Mouse (Mus musculus): ENCODE data around the gene Ufl1. TPM values are rescaled to one million over a fixed set of nuclear protein-coding genes. Genes with fewer than 3 reads are reported as not detected.
"Not testable (repeated sequence)": the region's sequence is repeated elsewhere in the genome, so short reads cannot be mapped to it uniquely, and the experiment has no call there.

Ufl1 gene
- 27.3 and 29.9 TPM in 2 replicates for total RNA-seq (2017)

DNA sequence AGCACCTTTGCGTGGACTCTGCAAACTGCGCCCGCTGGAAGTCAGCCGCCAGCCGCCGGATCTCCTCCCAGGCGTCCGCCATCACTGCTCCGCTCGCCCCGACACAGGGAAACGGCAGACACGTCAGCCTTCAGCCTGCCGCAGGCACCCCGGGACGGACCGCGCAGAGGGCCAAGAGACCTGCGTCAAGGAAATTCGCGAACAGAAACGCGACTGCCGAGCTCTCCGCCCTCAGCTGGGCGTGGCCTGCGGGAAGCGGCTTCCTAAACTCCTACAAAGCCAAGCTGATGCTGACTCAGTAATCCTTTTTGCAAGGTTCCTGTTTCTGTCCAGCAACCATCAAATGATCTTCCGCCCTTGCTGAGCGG is at the start of gene Ufl1:
Gene Ufl1, minus strand, starts transcription at position 151 of the 368 bp plus-strand sequence.
- ATAC-seq (replicated peaks; ENCODE audit: low read depth, poor library complexity, severe bottlenecking) = peak; percentile 99

DNA sequence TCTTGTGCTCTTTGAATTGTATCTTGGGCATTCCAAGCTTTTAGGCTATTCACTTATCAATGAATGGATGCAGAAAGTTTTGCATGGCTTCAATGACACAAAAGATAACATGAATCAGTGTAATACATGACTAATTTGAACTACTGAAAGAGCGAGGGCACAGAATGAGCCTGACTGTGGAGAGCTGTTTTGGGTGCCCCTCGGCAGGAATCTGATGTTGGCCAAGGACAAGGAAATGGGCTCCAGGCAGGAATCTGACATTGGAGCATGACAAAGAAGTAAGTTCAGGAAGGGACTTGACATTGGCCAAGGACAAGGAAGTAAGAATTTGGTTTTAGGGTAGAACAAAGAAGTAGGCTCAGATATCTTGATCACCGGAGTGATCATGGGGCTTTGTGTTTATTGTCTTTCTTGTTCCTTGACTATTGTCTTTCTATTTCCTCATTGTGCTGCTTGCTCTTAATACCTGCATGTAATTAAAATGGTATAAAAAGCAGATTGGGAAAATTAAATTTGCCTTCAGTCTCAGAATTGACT is 44.1 kb upstream of the Ufl1 start:
- ATAC-seq (replicated peaks; ENCODE audit: low read depth, poor library complexity, severe bottlenecking) = no peak

DNA sequence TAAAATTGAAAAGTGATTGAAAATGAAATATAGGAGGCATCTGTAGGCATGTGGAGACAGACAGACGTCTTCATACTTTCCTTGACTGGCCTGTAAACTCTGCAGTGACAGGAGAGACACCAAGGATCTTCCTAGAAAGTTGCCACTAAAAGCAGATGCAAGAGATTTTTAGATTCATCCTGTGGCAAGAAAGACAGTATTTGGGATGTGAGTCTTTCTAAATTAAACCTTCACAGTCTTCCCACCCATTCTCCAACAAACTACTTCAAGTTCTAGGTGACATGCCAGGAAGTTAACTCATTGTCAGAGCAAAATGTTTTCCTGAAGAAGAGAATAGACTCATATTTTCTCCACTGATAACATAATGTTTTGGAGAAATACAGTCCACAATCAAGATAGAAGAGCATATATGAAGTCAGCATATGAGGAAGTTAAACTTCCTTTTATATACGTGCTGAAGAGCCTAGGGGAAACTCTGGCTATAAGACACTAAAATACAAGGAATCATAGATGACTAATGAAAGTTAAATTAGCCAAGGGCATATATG is 41.1 kb upstream of the Ufl1 start:
- no peak for ATAC-seq (replicated peaks; ENCODE audit: low read depth, poor library complexity, severe bottlenecking)

DNA sequence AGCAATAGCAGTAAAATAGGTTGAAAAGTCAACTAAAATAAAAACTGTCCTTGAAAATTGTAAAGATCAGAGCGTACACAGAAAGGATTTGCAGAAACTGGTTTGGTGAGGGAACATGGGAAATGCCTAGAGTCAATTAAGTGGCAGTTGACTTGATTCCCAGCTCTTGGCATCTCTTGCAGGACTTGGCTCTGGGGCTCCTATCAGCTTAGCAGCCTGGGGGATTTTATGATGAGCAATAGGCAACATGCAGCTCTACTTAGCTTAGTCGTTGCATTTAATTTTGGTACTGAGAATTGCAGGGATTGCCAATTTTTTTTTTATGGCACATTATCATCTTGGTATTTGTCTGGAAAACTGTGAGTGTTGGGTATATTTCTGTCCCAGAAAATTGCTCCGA is 32.1 kb upstream of the Ufl1 start:
- ATAC-seq (replicated peaks; ENCODE audit: low read depth, poor library complexity, severe bottlenecking) = no peak

DNA sequence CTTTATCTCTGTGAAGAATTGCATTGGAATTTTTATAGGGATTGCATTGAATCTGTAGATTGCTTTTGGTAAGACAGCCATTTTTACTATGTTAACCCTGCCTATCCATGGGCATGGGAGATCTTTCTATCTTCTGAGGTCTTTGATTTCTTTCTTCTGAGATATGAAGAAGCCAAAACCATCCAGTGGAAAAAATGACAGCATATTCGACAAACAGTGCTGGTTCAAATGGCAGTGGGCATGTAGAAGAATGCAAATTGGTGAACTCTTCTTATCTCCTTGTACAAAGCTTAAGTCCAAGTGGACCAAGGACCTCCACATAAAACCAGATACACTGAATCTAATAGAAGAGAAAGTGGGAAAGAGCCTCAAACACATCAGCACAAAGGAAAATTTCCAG is 3.4 kb upstream of the Ufl1 start:
- ATAC-seq (replicated peaks; ENCODE audit: low read depth, poor library complexity, severe bottlenecking) = not testable (repeated sequence)

DNA sequence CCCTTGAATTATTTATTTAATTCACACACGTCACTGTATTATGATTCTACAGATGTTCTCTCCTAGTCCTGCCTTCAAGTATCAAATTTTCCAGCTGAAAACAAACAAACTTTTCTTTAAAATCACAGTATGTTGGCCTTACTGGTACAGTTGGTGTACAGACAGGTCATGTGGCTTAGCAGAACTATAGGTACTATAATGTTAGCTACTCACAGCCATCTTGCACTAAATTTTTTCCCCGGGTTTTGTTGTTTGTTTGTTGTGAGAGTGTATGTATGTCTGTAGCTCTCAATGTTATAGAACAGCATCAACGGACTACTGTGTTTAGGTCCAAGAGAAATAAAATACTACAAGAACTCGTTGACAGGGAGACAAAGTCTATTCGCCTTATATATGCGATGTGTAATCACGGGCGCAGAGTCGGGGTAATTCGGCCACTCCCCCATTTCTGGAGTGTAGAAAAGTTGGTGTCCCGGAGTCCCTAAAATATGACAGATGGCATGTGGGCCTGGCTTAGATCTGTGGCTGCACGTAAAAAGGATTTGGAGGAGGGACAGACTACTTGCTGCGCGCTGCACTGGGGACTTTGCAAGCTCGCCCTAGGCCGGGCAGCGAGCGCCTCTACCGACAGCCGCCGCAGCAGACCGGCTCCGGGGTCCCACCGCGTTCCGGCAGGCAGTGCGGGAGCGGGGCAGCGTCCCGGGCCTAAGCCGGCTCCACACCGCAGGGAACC is 517 bp downstream of the Ufl1 start:
- ATAC-seq (replicated peaks; ENCODE audit: low read depth, poor library complexity, severe bottlenecking) = peak; percentile 64

DNA sequence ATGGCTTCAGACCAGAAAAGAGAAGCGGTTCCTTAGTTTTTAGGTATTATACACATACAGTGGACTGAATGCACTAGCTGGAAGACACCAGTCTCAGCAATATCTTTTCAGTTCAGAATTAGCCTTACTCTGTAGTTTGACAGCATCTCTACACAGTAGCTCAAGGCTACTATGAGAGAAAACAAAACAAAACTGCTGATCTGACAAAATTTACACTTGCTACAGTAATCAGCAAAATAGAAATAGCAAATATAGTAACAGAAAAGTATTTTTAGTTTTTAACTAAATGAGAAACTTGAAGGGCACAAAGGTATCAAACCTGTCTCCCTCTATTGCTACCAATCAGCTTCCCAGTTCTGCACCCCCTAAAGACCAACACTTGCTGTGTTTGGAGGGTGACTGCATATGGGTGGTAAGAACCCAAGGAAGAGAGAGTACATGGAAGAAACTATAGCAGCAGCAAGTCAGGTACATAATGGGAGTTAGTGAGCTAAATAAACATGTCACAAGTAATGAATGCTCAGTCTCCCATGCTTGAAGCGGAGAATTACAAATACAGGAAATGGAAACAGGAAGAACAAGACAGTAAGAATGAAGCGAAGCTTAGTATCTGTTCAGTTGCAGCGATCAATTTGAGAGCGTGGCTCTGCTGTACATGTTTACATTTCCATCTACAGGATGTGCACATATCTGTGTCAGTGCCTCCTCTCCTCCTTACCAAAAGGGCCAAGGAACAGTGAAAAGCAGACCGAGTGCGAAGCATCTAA is 8.6 kb downstream of the Ufl1 start:
- 0 out of 2 replicates have a peak, but pooled peaks have one; percentile 15 for ATAC-seq (replicated peaks; ENCODE audit: low read depth, poor library complexity, severe bottlenecking)

DNA sequence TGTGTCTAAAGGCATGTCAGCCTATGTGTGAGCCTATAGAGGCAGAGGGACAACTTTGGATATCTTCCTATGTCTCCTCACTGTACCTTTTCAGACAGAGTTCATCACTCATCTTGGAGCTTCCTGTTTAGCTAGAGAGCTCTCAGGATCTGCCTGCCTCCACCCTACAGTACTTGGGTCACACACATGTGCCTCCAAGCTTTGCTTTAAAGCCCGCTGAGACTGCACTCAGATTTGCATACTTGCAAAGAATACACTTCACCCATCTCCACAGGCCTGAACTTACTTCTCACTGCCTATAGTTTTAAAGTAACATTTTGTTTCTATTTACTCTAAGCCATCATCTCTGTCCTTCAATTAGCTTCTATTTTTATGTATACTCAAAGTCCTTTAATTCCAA is 9.7 kb downstream of the Ufl1 start:
- ATAC-seq (replicated peaks; ENCODE audit: low read depth, poor library complexity, severe bottlenecking) = no peak

DNA sequence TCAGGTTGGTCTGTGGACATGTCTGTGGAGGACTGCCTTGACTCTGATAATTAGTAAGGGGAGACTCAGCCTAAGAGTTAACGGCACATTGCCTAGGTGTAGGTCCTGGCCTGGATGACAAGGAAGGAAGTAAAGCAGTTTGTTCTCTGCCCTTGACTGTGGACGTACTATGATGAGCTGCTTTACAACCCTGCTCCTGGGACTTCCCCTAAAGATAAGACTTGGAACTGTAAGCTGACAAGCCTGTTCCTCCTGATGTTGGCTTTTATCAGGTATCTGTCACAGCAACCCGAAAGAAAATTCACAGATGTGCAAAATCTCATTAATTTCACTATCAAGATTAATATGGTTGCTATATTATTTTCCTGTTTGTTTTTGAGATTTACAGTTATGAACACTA is 14.5 kb downstream of the Ufl1 start:
- no peak for ATAC-seq (replicated peaks; ENCODE audit: low read depth, poor library complexity, severe bottlenecking)

DNA sequence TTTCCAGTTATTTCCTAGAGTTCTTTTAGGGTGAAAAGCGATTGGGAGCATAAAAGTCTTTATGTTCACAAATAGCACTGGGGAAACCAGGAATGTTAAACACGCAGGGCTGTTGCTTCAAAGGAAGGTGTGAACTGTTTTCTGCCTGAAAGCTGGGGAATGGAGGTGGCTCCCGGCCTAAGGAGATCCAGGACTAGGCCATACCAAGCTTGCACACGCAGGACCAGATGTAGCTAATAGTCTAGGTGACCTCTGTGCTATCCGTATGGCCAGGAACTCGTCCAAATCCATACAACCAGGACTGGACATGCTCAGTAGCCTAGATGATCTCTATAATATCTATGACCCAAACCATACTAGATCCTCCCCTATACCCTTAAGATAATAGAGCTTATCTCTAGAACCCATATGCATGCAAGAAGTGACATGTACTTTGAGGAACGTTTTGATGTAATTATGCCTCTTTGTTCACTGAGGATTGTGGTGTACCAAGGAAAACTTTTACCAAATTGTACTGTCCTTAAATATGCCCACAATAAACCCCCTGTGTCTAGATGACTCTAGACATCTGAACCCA is 23.7 kb downstream of the Ufl1 start:
- no peak for ATAC-seq (replicated peaks; ENCODE audit: low read depth, poor library complexity, severe bottlenecking)

DNA sequence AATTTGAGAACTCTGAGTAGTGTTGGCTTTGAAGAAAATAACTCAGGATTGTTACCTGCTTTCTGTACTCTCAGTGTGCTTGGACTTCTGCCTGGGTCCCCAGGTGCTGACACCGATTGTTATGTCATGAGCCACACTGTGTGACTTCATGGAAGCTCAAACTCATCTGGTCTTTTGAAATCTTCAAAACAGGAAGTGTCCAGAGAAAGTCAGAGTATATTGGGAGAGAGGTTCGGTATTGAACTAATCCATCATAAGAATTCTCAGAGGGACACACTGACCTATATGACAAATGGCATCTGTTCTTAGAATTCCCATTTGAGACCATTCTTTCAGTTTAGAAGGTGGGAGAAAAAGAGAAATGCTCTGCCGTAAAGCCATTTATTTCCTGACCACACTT is 38.8 kb downstream of the Ufl1 start, which contains the start of gene Fhl5:
Gene Fhl5, minus strand, starts transcription at position 101 of the 400 bp plus-strand sequence.
- ATAC-seq (replicated peaks; ENCODE audit: low read depth, poor library complexity, severe bottlenecking) = no peak

DNA sequence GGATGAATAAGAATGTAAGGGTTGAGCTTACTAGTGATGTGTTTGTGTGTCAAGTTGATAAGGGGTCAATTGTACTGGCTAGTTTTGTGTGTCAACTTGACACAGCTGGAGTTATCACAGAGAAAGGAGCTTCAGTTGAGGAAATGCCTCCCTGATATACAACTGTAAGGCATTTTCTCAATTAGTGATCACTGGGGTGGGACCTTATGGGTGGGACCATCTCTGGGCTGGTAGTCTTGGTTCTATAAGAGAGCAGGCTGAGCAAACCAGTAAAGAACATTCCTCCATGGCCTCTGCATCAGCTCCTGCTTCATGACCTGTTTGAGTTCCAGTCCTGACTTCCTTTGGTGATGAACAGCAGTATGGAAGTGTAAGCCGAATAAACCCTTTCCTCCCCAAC is 46.0 kb downstream of the Ufl1 start:
- not testable (repeated sequence) for ATAC-seq (replicated peaks; ENCODE audit: low read depth, poor library complexity, severe bottlenecking)

DNA sequence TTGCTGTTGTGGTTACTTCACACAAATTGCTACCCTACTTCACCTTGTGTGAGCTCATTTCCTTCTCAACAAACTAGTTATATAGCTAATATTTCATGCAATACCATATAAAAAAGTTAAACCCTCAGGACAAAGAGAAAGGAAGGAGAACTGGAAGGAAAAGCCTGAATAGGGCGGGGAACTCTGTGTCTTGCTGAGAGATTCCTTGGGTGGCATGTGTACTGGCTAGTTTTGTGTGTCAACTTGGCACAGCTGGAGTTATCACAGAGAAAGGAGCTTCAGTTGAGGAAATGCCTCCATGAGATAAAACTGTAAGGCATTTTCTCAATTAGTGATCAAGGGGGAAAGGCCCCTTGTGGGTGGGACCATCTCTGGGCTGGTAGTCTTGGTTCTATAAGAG is 47.9 kb downstream of the Ufl1 start:
- not testable (repeated sequence) for ATAC-seq (replicated peaks; ENCODE audit: low read depth, poor library complexity, severe bottlenecking)

DNA sequence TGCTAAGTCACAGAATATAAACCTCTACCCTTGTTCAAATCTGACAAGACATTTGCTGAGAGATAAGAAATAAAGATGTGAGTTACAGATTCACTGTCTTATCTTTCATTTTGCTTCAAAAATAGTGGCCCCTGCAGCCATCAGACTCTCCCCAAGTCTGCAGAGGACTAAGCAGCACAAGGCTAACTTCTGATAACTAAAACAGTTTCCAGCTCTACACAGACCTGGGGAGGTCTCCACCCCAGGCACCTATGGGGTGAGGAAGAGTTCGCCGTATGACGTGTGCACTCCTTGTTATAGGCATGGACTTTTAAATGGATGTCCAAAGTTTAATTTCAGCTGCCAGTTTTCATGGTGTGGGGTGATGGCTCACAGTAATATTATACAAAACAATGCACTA is 49.1 kb downstream of the Ufl1 start:
- ATAC-seq (replicated peaks; ENCODE audit: low read depth, poor library complexity, severe bottlenecking) = no peak

DNA sequence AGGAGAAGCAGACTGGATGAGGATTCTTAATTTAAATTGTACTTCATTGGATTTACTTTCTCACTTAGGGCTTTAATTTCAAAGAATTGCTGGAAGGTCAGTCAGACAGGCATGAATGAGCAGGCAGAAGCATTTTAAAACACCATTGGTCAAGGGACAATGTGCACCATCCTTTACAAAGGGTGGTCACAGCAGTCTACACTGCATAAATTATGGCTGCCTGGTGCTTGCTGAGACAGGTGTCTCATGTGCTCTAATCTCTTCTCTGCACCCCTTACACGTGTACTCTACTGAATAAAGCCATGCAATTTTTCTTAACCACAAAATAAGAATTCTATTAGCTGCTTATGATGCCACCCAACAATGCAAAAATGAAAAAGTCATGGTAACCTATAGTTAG is 54.1 kb downstream of the Ufl1 start:
- ATAC-seq (replicated peaks; ENCODE audit: low read depth, poor library complexity, severe bottlenecking) = no peak

DNA sequence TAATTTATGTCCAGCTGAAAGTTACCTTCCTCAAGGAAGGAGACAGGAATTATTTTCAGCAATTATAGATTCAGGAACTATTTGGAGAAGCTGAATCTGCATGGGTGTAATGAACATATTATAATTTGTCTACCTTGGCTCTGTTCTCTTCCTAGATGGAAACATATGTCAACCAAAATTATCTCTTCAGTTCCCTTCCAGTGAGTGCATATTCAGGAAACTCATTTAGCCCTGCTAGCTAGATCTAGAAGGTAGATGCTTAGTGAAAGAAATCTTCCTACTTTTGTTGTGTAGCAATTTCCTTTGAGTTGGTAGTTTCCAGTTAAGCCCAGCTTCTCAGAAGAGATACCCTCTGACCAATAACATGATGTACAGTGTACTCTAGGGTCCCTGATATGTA is 59.7 kb downstream of the Ufl1 start:
- no peak for ATAC-seq (replicated peaks; ENCODE audit: low read depth, poor library complexity, severe bottlenecking)

DNA sequence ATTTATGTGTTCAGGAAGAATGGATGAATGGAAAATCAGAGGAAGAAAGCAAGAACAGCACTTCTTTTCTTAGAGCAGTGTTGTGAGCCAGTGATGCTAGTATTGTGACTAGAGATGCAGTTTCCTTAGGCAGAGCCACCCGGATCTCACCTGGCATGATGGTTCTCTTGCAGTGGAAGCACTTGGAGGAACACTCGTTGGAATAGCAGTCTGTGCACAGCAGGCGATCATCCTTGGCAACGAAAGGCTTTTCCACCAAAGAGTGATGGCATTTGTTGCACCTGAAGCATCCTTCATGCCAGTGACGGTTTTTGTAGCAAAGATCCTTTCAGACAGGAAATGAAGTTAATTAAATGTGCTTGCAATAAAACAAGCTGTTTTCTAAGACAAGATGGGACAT is 68.2 kb downstream of the Ufl1 start:
- no peak for ATAC-seq (replicated peaks; ENCODE audit: low read depth, poor library complexity, severe bottlenecking)

DNA sequence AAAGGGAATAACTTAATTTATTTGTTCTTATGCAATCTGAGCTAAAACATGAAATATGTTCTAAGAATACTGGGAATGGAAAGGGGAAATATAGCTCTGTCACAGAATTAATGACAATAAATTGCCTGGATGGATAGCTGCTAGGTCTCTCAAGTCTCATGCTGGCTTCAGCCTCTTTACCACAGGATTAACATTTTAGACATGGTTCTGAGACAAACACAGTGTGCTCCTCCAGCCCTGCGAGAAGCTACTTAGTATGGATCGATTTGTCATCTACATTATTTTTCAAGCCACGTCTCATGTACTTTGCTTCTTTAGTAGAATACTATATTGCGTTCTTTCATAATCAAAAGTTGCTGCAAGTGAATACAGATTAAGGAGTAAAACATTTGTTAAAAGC is 75.5 kb downstream of the Ufl1 start:
- no peak for ATAC-seq (replicated peaks; ENCODE audit: low read depth, poor library complexity, severe bottlenecking)
